Mouse (Mus musculus) ovary, postnatal 10 days (tissue): ENCODE measurements at regions not wholly inside any gene's neighbourhood (a gene's known extent, or its start where the extent isn't known, plus 50 kb on each side); places are given as distances from the start of the nearest gene placed in this dataset.

Experiments used
- DNase-seq: peaks from one replicate; pipeline ENCODE4 v3.0.0; 2022; ENCODE audit warnings: low spot score

DNA sequence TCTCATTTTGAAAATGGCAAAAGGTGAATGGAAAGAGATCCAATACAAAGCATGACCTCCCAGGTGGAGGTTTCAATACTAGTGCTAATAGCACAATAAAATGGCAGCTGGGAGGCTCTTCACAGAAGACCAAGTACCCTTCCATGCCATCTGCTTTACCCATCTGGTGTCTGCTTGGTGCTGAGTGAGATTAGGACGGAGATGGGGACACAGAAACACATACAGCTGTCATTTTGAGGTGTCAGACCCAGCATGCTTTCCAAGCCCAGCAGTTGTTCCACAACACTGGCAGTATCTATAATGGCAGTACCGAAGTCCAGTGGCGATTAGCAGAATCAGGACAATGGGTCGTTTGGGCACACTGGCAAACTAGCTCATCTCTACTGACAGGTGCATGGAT lies 118.9 kb upstream of the 1700064H15Rik start:
- no peak for DNase-seq

DNA sequence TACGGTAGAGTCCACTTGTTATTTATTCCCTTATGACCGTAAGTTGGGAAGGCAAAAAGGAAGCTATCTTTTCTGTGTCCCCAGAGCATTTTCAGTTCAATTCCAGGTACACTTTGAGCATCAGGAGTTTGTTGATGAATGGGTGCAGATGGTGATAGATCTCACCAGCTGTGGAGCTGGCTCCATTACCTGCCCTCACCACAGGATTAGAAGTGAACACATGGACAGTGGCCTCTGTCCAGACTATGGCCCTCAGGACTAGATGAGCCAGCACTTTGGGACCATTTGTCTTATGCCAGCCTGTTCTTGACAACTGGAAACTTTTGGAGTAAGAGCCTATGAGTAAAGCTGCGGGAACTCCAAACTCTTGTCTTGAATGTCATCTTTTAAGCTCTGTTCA lies 123.5 kb upstream of the 1700064H15Rik start:
- DNase-seq: no peak

DNA sequence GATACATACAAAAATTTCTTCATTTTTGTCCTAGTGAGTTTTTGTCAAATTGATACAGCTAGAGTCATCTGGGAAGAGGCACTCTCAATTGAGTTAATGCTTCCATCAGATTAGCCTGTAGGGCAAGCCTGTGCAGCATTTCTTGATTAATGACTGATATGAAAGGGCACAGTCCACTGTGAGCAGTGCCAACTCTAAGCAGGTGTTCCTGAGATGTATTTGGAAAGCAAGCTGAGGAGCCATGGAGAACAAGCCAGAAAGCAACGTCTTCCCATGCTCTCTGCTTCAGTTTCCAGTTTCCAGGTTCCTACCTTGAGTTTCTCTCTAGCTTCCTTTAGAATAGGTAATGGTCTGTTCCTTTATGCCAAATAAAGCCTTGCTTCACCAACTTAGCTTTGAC lies 125.5 kb upstream of the 1700064H15Rik start:
- DNase-seq: no peak

DNA sequence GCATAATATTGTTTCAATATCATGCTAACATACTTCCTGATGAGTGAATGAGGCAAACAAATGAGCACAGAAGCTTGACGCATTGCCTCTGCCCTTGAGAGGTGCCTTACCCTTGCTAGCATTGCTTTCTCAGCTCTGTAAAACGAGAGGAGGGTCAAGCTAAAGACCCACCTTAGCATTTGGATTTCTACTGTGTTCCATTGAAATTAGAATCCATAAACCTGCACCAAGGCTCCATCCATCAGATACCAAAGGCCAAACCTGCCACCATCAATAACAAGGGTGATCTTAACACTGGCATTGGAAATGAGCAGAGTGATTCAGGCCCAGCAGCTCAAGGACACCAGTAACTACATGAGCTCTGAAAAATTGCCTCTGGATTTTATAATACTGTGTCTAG lies 126.2 kb upstream of the 1700064H15Rik start:
- DNase-seq: no peak

DNA sequence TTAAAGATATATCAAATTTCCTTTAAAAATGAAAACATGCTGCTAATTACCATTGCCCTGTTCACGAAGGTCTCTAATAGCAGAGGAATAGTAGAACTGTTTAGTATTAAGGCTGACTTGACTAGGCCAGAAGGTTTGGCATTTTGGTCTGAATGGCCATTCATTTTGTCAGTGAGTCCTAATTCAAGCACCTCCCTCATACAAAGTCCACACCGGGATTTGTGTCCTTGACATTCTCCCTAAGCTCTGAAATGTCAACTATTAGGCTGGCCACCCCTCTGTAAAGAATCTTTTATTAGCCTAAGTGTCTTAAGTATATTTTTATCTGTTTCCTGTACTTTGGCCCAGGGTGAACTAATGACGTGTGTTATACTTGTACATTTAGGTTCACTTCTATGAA lies 126.7 kb upstream of the 1700064H15Rik start:
- no peak for DNase-seq

DNA sequence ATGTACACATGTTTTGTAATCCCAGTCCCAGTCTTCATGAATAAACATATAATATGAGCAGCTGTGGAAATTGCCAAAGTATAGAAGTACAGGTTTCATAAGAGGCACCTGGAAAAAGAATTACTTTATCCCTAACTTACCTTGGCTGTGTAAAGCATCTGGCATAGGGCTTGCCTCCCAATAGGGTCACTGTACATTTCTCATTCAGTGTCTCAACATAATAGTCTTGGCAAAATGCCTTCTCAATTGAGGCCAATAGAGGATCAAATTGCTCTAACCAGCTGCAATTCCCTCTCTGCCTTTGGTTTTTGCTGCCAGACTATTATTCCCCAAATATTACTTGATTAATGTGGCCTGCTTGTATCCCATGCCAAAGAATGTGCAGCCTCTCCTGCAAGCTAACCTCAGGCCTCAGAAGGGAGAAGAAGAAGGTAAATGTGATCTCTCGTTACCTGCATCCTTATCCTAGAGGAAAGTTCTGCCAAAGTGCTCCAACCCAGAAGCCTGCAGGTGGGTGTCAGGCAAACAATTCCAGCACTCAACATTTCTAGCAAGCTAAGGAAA lies 158.2 kb upstream of the Cp start:
- no peak for DNase-seq

DNA sequence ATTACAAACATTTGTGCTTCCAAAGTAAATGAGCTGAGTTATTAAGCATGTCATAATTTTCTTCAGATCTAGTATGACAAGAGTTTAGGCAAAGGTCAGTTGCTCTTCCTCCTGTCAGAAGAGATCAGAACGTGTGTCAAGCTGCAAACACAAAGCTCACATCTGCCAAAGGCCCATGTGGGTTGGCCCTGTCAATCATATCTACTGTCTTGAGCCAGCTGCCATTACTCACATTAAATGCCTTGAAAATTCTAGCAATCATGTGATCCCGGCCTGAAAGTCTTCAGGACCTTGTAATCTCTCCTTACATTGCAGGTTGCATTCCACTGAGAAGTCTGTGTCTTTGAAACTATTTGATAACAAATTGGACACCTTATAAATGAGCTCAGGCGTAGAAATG lies 146.8 kb upstream of the Cp start:
- DNase-seq: no peak

DNA sequence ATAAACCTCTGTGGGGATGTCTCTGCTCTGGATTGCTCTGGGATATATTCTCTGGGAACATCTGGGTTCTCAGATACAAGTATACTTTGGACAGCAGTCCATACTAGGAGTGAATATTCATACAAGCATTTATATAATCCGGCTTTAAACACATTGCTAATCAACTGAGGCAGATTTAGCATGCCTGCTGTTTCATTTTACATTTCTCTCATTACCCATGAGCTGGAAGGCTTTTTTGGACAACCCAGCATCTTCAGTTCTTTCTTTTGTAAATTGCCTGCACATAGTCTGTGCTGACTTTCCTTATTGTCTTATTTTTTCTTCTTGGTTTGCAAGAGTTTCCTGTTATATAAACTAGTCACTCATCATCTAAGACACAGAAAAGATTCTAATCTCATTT lies 131.9 kb upstream of the Cp start:
- no peak for DNase-seq

DNA sequence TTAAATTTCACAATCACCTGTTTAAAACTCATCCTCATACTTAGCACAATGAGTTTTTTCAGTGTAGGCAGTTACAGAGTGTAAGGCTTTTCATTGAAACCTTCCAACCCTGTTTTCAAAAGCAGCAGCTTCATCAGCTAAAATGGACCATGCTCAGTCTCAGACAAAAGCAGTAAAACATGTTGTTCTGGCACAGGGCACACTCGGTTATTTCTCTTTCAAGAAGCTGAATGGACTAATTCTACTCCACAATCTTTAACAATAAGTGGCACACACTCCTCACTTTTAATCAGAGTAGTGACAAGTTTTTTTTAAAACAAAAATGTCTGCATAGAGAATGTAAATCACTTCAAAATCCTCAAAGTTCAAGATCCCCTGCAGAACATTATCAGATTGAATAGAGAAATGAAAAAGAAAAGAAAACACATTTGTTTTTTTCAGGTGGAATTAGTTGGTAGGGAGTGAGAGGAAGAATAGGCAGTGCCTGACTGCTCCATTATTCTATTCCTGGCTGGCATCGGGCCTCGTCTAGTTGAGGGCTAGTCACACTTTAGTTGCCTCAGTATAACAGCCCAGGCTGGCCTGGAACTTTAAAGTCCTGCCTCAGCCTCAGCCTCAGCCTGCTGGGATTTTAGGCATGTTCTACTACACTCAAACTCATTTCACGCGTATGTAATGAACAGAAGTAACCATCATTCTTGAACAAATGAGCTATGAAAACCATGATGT lies 128.2 kb upstream of the Cp start:
- no peak for DNase-seq

DNA sequence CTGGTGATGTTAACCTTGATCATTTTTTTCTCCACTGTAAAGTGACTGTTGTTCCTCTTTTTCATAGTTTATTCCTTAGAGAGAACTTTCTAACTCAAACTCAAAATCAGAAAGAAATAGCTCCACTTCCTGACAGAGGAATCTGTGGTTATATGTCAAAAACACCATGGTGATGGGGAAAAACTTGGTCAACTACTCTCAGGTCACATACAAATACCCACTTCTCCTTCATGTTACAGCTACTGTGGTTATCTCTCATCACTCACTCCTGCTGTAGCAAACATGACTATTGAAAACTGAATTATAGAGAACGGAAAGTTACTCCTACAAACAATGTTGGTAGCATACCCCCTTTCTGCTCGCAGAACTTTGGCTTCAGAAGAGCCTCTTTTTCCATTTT lies 127.1 kb upstream of the Cp start:
- no peak for DNase-seq

DNA sequence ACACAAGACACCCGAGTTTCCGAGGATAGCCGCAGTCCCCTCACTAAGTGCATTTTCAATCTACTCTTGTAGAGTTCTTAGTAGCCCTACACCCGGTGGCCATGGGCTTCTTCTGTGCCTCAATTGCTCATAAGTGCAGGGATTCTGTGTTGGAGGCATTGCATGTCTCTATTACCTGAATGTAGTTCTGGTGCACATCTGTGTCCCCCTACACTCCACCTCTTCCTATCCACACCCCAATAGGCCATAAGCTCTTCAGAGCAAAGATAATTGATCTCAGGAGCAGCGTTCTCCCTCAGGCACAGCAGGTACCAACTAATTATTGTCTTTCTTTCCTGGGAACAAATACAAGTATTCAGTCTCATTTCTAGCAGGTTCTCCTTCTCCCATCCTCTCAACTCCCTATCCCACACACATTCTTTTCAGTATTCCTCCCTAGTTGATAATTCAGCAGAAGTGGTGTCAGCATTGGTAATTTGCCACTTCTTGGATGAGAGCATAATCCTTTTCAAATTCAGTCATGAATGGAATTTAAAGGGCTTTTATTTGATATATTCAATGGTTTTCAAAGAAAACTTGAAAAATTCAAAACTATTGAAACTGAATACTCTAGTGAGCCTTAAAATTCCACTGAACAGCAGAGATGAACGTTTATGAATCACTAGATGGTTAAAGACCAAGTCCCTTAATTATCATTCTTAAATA lies 108.7 kb upstream of the Cp start:
- DNase-seq: no peak

DNA sequence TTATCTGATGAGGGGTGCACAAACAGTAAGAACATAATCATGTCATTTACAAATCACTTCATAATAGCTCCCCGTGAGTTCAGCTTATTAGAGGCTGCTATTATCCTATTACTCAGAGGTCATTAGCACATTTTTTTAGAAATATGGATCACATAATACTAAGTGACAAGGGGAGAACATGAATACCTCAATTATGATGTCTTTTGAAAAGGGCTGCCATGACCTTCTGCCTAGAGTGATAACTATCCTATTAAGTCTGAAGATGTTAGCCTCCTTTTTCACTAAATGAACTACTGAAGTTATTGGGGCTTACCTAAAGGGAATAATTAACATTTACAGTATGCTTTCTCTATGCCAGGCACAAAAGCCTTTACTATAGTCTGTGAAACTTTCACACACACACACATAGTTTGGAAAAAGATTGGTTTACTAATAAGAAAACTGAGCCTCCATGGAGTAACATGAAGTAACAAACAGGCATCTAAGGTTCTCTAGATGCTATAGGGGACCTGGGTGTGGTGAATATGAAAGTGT lies 108.1 kb upstream of the Cp start:
- no peak for DNase-seq

DNA sequence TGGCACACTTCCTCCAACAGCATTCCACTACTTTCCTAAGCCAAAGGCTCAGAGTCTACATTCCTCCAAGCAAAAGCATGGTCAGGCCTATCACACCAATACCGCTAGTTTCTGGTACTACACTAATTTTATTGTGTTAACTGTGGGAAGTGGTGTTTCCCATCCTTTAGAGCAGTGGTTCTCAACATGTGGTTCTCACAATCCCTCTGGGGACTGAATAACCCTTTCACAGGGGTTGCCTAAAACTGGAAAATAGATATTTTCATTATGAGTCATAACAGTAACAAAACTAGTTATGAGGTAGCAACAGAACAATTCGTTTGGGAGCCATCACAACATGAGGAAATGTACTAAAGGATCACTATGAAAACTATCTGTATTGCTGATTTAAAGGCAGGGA lies 74.2 kb upstream of the Cp start:
- DNase-seq: no peak

DNA sequence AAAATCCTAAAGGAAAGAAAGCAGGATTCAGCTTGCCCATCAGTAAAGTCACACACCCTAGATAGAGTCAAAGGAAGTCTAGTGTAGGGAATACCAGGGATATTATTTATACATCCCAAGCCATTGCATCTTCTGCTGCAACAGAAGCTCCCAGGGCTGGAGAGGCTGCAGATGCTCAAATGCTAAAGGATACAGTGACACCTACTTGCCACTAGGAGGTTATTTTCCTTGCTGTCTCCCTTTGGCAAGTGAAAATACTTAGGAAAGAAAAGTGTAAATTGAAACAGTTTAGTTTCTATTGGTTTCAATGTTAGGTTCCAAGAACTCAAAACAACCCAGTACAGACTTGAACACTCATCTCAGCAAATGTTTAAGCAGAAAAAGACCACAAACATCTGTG lies 68.4 kb upstream of the Cp start:
- no peak for DNase-seq

DNA sequence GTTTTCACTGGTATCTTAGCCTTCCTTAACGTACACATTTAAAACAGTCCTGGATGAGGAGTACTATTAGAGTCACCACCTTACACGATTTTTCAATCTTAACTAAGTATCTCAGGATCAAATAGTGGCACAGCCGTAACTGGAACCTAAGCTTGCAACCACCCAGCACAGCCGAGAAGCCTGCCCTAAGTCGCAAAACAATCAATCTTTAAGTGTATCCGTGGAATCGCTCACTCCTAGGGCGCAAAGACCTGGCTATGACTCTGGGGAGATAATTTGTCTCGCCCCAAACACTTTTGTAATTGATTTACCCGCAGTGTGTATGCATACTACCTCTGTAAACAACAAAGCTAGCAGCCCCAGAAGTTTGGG lies 62.6 kb upstream of the Cp start:
- no peak for DNase-seq

DNA sequence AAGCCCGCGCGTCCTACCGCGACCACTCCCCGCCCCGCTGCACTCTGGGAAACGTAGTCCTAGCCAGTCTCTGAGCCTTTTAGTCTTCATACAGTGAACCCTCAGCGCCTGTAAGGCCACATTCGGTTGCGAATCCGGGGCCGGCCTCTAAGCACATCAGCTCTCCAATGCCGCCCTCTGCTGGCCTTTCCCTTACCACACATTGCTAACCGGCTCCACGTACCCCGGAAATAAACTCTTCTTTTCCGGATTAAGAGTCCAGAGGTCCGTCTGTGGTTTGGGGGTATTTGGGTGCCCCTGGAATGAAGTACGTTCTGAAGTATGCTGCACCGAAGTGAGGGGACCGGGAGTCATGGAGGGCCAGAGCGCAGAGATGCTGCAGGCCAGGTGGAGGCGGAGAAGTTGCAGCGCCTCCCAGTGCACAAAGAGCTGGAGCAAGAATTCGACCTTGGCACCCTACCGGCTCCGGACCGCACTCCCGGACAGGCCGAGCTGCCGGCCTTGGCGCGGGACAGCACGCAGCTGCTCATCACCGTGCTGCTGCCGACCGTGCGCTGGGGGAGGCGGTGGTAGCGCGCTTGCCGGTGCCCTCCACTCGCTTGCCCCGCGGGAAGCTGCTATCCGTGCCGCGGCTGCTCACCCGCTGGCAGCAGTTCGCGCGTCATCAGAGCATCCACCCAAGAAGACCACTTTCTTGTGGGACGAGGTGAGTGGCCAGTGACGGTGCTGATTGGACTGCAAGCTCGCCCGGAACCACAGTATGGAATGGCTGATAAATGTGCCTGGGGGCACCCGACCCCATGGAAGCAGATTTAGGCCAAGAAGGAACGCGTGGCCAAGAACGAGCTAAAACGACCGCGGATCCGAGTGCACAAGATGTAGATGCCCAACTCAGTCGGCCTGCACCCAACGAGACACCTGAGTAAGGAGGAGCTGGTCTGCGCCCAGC lies 62.0 kb upstream of the Cp start:
- DNase-seq: peak; percentile 77

DNA sequence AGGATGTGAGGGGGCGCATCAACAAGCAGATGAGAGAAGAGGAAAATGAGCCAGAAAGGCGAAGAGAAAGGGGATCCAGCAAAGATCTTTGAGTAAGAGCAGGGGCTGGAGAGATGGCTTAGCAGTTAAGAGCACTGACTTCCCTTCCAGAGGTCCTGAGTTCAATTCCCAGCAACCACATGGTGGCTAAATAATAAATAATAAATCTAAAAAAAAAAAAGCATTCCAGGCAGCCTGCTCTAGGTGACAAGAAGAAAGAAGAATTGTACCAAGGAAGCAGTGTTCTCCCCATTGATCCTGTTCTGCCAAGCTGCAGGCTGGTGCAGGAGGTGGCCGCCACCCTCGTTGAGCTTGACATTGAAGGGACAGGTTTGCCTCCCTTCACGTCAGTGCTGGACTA lies 61.1 kb upstream of the Cp start:
- DNase-seq: no peak

DNA sequence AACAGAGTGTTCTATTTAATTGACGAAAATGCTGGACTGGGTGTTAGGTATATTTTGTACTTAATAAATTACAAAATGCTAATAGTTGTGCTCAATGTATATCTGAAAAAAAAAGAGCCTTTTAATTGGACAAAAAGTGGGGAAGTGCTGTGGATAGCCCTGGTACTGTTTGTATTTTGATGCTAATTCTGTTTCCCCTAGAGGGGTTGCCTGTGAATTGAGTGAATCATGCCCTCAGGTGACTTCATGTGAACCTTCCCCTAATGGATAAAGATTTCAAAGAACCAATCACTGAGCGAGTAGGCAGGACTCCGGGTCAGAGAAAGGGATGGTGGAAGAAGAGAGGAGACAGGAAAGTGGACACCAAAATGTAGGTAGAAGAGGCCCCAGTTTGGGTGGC lies 59.7 kb upstream of the Cp start:
- no peak for DNase-seq

DNA sequence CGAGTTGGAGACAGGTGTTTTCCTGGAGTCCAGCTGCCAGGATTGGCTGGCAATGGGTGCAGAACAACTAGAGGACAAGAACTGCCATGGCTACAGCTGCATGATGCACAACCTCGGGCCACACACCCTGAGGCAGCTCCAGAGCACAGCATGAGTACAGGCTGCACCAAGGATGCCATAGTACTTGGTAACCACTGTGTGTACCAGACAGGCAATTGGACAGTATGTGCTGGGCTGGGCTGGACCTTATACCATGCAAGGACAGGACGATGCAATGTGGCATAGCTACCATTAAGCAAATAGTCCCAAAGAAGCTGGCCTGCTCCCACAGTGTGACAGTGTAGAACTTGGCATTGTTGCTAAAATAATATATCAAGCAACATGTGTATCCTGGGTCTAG lies 54.6 kb upstream of the Cp start:
- DNase-seq: no peak

DNA sequence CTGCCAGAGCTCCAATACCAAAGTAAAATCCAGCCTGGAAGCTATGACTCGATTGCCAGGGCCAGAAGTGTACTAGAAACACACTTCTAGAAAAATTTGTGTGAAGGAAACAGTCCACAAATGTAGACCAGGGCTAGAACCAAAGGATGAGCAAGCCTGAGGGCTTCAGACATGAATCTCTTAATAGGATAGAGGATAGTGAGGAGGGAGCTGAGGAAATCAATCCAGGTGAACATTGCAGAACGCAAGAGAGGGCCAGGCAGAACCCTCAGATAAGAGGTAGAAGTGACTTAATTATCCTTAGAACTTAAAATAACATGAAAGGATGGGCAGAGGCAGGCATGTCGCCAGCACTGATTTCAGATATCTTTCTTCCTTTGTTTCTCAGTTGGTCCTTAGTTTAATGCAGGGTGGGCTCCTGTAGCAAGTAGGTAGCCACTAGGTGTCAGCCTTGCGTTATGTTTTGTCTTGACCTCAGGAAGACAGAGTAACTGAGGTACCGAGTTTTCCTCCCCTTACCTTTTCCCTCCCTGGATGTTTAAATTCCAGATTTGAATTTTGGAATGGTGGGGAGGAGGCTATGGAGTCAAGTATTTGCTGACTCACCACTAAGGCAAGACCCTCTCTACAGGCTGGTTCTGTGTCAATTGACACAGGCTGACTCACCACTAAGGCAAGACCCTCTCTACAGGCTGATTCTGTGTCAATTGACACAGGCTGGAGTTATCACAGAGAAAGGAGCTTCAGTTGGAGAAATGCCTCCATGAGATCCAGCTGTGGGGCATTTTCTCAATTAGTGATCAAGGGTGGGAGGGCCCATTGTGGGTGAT lies 52.2 kb upstream of the Cp start:
- peak; percentile 6 for DNase-seq
